Mouse (Mus musculus): ENCODE measurements around the gene Rbks.

Gene Rbks

GRCm38 (mm10) chr5:31581263-31581662 is 116.2 kb downstream of the Rbks start:
- DNase-seq (ENCODE audit: low read depth) = no peak

DNA sequence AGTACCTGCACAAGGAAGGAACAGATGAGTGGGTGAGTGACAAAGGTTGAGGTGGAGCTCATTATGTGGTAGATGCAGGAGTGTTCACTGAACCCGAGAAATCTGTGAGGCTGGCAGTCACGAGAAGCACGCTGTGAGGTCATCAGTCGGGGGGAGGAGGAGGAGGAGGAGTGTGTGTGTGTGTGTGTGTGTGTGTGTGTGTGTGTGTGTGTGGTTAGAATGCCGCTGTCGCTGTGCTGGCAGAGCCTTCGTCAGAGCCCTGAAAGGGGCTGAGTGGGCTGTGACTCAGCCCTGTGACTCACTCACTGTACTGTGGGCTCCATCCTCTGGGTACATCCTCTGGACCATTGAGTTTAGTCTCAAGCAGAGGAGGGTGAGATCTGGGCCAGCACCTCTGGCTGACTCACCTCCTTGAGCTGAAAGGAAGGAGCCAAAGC is 120.9 kb downstream of the Rbks start:
- peak; percentile 98 for DNase-seq (ENCODE audit: low read depth)
